Comparison of ENCODE assay signal across 24 mouse cellular contexts in the genomic region with DNA sequence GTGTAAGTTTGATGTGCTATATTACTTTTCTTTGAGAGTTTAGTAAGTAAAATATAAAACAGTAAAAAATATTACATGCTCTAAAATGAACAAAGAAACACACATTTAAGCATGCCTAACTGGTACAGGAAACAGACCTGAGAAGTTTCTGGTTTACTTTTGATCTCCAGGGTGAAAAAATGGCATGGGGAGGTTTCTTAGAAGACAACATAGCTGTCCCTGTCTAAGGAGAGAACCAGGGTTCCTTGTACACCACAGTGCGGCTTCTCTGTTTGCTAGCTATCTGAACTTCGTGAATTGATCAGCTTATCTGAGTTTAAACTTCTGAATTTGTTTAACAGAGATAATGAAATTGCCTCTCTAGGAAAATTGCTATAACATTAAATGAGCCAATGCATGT.
DNase-seq lines count a peak whose midpoint lies in the region; ATAC-seq and TF ChIP-seq lines count a peak whose summit lies in the region.
"Had no signal": no experiment of that assay in that cellular context is flagged by ENCODE, and none has a peak within 500 bp of the region (broad histone marks: within the 10 kb centered on the region; RNA-seq: fewer than 3 reads in every experiment).

No protein-coding gene starts in this region.

- no peak for TF ChIP-seq POLR2A in kidney, adult 2 months (IDR thresholded peaks at IDR 0.05; ENCODE audit: low read depth, low read length)

- no peaks in the 10 kb centered on the region for H3K27me3 ChIP-seq in kidney, adult 2 months (replicated peaks; ENCODE audit: control insufficient read depth, insufficient read depth, low read length)
- H3K27me3 ChIP-seq: CH12.LX; embryonic facial prominence, embryonic 12.5 days; forebrain, embryonic 13.5 days; forebrain, embryonic 15.5 days; Patski had no signal

- H3K27ac ChIP-seq in kidney, adult 2 months (ENCODE audit: insufficient read depth, low read depth, low read length) = no peak overlapping the region
- H3K27ac ChIP-seq: embryonic facial prominence, embryonic 10.5 days; embryonic facial prominence, embryonic 12.5 days; forebrain, embryonic 13.5 days; forebrain, embryonic 15.5 days had no signal

- no peaks in the 10 kb centered on the region for H3K36me3 ChIP-seq in kidney, adult 2 months (ENCODE audit: control insufficient read depth, insufficient read depth, low read length)
- H3K36me3 ChIP-seq: embryonic facial prominence, embryonic 10.5 days; embryonic facial prominence, embryonic 12.5 days; forebrain, embryonic 15.5 days; G1E had no signal

- H3K4me3 ChIP-seq in kidney, adult 2 months (ENCODE audit: insufficient read depth, low read depth, low read length) = no peak overlapping the region
- H3K4me3 ChIP-seq: embryonic facial prominence, embryonic 10.5 days; embryonic facial prominence, embryonic 12.5 days; forebrain, embryonic 13.5 days; forebrain, embryonic 15.5 days had no signal

- DNase-seq in CD4-positive helper T cell, adult 2 months (ENCODE audit: low read depth, low spot score) = peak; percentile 66
- DNase-seq in CD4-positive, CD25-positive, alpha-beta regulatory T cell, adult 2 months (ENCODE audit: low read depth, low spot score) = peak; percentile 62
- DNase-seq in T-cell, adult 2 months (ENCODE audit: low spot score) = peak; percentile 53
- no peak for DNase-seq in spleen, adult 12 weeks (ENCODE audit: low spot score)
- DNase-seq in kidney, adult 2 months = no peak
- DNase-seq in lung, postnatal 25 days (ENCODE audit: low spot score) = no peak
- DNase-seq: adrenal gland, adult 2 months; adrenal gland, postnatal 10 days; adrenal gland, postnatal 25 days; cerebellum, adult 11-12 months; cerebellum, adult 2 months; cerebellum, adult 9-10 months; cerebellum, postnatal 10 days; cerebellum, postnatal 25 days; forebrain, postnatal 0 days had no signal

- 84% methylated on average over 2 of the region's 2 CpGs for WGBS in kidney, adult 2 months

- TF ChIP-seq CTCF in kidney, adult 2 months (conservative IDR thresholded peaks at IDR 0.05; ENCODE audit: insufficient read depth, insufficient read length, low read depth, low read length) = no peak

- H3K4me1 ChIP-seq in kidney, adult 2 months (ENCODE audit: control insufficient read depth, insufficient read depth, low read length) = no peaks in the 10 kb centered on the region
- H3K4me1 ChIP-seq: embryonic facial prominence, embryonic 10.5 days; embryonic facial prominence, embryonic 12.5 days; forebrain, embryonic 13.5 days; forebrain, embryonic 15.5 days had no signal

- peak; percentile 10 for ATAC-seq in inflammation-experienced regulatory T-cells, adult 6 months
- ATAC-seq in cerebellum, adult (ENCODE audit: insufficient number of reproducible peaks, low FRiP score, low TSS enrichment) = no peak
- ATAC-seq: forebrain, embryonic 13.5 days; forebrain, embryonic 15.5 days; forebrain, postnatal 0 days; Patski had no signal

Comparison
In these comparisons a context has a peak if more than half of its experiments do, and no peak if none do; other contexts are left out.
1. DNase-seq: peak in CD4-positive helper T cell, adult 2 months (single experiment), CD4-positive, CD25-positive, alpha-beta regulatory T cell, adult 2 months (single experiment) and T-cell, adult 2 months (single experiment); none in spleen, adult 12 weeks (single experiment), kidney, adult 2 months (single experiment) and lung, postnatal 25 days (single experiment).